Mouse (Mus musculus): ENCODE measurements around the gene Ltb4r2.
A peak's percentile ranks its signal among the peaks of the same experiment; 100 is the strongest.

Gene Ltb4r2

GRCm38 (mm10) chr14:55737086-55737687, 24.0 kb upstream of the Ltb4r2 start:
- DNase-seq (ENCODE audit: low spot score) = no peak

- DNase-seq (ENCODE audit: low spot score) = peak; percentile 92
These were observed 17.5 kb upstream of the Ltb4r2 start for GRCm38 (mm10) chr14:55743711-55744110.

DNA sequence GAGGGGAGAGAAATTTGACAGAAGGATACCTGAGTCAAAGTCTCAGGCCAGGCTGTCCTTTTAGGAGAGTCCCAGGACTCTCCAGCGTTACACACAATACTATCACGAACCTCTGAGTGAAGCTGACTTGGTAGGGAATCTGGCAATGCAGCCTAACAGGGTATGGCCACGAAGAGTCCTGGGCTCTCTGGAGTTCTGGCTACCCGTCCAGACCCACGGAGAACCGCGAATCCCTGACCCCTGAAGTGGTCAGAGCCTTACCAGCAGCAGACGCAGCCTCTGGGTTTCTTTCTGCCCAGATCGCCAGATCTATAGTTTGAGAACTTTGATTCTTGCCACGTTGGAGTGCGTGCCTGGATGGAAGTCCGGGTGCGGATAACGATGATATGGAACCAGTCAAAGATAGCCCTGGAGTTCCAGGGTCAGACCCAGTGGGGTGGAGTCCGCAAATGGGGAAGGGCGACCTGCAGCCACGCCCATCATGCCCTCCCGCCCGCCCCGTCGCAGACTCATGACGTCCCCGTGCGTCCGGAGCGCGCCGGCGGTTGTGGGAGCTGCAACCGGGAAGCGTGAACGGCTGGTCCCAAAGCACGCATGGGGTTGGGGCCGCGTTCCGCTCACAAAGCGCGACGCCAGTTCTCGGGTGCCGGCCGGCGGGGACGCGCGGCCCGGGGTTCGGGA, 15.9 kb upstream of the Ltb4r2 start, which contains the start of the genes Dhrs1 and Nop9:
Gene Dhrs1 (minus strand): TSS at position 511 of the 681 bp plus-strand sequence.
Gene Nop9 (plus strand): TSS at position 514 of the 681 bp plus-strand sequence.
- DNase-seq (ENCODE audit: low spot score) = peak; percentile 88

GRCm38 (mm10) chr14:55745861-55746237, 15.4 kb upstream of the Ltb4r2 start:
- DNase-seq (ENCODE audit: low spot score) = no peak

DNA sequence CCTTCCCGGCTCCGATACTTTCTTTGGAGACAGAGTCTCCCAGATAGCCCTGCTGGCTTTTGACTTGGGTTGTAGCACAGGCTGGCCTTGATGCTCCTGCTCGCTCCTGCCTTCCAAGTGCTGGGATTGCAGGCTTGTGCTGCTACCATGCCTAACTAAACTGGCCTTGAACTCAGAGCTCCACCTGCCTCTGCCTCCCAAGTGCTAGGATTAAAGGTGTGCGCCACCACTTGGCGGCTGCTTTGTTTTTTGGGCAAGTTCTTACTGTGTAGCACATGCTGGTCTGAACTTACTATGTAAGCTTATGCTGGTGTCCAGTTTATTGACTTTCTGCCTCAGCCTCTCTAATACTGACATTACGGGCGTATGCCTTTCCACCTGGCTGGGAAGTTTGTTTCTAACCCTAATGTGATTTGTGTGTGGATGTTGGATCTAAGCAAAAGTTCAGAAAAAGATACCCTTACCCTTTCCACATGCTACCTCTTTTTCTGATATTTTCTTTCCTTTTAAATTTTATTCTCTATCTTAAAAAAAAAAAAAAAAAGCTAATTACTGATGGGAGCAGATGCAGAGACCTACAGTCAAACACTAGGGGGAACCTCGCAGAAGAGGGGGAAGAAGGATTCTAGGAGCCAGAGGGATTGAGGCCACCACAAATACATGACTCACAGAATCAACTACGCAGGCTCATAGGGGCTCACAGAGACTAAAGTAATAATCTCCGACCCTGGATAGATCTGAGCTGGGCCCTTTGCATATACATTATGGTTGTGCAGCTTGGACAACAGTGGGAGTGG, 14.0 kb upstream of the Ltb4r2 start:
- no peak for DNase-seq (ENCODE audit: low spot score)

GRCm38 (mm10) chr14:55757566-55757965, 3.7 kb upstream of the Ltb4r2 start:
- DNase-seq (ENCODE audit: low spot score) = no peak

DNA sequence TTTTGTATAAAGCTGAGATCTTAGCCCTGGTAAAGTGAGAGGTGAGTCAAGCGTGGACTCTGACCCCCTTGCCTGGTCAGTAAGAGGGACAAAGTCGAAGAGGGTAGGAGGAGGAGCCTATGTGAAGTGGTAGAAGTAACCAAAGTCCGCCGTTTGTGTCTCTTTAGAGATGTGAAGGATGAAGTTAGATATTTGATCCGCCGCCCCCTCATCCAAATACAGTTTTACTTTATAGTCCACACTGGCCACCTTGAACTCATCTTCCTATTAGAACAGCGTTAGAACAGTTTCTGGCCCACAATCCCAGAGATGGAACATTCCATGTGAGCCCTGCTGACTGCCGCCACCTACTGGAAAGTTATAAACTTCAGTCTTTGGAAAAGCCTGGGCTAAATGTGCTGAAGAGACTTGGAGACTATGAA, 2.9 kb upstream of the Ltb4r2 start, which contains the start of gene Cideb:
Gene Cideb (minus strand): TSS at position 96 of the 422 bp plus-strand sequence.
- peak; percentile 84 for DNase-seq (ENCODE audit: low spot score)

GRCm38 (mm10) chr14:55760156-55760555, 1.1 kb upstream of the Ltb4r2 start:
- peak; percentile 91 for DNase-seq (ENCODE audit: low spot score)

DNA sequence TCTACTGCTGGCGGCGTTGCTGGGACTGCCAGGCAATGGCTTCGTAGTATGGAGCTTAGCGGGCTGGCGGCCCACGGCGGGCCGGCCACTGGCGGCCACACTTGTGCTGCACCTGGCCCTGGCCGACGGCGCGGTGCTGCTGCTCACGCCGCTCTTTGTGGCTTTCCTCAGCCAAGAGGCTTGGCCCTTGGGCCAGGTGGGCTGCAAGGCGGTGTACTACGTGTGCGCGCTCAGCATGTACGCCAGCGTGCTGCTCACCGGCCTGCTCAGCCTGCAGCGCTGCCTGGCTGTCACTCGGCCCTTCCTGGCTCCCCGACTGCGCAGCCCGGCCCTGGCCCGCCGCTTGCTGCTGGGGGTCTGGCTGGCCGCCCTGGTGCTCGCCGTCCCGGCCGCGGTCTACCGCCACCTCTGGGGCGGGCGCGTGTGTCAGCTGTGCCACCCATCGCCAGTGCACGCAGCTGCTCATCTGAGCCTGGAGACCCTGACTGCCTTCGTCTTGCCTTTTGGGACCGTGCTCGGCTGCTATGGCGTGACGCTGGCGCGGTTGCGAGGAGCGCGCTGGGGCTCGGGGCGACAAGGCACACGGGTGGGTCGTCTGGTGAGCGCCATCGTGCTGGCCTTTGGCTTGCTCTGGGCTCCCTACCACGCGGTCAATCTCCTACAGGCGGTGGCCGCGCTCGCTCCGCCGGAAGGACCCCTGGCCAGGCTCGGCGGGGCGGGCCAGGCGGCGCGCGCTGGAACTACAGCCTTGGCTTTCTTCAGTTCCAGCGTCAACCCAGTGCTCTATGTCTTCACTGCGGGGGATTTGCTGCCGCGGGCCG, 983 bp downstream of the Ltb4r2 start:
- peak; percentile 77 for DNase-seq (ENCODE audit: low spot score)

- no peak for DNase-seq (ENCODE audit: low spot score)
These were observed 1.9 kb downstream of the Ltb4r2 start for GRCm38 (mm10) chr14:55763166-55763565.

DNA sequence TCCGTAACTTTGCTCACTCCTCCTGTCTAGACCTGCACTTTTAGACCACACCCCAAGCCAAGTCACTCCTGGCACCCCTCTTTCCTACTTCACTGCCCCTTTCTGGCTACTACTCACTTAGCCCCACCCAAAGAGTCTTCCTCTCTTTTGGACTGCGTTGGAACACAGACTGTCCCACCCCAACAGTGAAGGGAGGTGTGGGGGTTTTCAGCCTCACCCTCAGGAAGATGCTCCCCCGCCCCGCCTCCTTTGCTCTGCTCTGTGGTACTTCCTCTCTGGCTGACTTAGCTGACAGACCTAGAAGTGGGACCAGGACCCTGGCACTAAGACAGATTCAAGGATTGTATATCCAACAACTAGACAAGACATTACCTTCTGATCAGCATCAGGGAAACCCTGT, 4.5 kb downstream of the Ltb4r2 start, which contains the start of gene Ltb4r1:
Gene Ltb4r1 (plus strand): TSS at position 267 of the 400 bp plus-strand sequence.
- DNase-seq (ENCODE audit: low spot score) = no peak

DNA sequence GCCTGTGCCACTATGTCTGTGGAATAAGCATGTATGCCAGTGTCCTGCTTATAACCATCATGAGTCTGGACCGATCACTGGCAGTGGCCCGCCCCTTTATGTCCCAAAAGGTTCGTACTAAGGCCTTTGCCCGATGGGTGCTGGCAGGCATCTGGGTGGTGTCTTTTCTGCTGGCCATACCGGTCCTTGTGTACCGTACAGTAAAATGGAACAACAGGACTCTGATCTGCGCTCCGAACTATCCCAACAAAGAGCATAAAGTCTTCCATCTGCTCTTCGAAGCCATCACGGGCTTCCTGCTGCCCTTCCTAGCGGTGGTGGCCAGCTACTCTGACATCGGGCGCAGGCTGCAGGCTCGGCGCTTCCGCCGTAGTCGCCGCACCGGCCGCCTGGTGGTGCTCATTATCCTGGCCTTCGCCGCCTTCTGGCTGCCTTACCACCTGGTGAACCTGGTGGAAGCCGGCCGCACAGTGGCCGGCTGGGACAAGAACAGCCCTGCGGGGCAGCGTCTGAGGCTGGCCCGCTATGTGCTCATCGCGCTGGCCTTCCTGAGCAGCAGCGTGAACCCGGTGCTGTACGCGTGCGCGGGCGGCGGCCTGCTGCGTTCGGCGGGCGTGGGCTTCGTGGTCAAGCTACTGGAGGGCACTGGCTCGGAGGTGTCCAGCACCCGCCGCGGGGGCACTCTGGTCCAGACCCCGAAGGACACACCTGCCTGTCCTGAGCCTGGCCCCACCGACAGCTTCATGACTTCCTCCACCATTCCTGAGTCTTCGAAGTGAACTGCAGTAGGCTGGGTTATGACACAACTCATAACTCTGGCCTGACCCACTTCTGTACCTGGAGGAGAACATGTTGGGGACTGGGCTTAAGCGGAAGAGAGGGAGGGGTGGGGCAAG, 6.5 kb downstream of the Ltb4r2 start:
- DNase-seq (ENCODE audit: low spot score) = peak; percentile 75

GRCm38 (mm10) chr14:55768555-55768954, 7.3 kb downstream of the Ltb4r2 start:
- DNase-seq (ENCODE audit: low spot score) = no peak

- DNase-seq (ENCODE audit: low spot score) = no peak
These were observed 8.0 kb downstream of the Ltb4r2 start for GRCm38 (mm10) chr14:55769087-55769703.

GRCm38 (mm10) chr14:55776711-55777110, 15.5 kb downstream of the Ltb4r2 start:
- DNase-seq (ENCODE audit: low spot score) = no peak

DNA sequence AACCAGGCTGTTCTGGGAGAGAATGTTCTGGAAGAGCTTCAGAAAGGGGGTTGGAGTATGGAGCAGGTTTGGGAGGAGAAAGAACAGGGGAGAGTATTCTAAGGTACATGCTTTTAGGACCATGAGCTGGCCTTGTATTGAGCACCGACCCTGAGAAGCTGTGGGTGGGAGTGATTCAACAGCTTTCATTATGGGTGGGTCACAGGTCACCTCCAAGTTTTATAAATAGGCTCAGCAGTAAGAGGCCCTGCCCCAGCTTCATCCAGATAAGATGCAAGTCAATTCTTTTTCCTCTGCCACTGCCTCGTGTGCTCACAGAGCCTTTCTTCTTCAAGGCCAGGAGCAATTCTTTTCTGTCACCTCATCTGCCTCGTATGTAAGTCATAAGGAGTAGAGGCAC, 15.9 kb downstream of the Ltb4r2 start:
- DNase-seq (ENCODE audit: low spot score) = no peak

DNA sequence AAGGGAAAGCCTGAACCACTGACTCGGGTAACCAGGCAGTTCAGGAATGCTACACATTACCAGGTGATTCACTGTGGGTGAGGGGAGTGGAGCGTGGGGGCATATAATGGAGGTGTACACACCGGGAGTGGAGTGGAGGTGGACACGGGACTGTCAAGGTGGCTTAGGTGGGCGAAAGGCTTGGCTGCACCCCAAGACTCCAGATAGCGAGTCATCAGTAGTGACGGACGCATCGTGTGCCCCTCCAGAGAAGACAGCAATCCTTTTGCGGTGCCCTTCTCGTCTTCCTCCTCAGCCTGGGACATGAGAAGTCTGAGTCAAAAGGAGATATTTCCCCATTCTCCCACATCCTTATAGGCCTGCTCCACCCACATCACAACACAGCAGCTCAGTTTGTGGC, 16.6 kb downstream of the Ltb4r2 start:
- no peak for DNase-seq (ENCODE audit: low spot score)

DNA sequence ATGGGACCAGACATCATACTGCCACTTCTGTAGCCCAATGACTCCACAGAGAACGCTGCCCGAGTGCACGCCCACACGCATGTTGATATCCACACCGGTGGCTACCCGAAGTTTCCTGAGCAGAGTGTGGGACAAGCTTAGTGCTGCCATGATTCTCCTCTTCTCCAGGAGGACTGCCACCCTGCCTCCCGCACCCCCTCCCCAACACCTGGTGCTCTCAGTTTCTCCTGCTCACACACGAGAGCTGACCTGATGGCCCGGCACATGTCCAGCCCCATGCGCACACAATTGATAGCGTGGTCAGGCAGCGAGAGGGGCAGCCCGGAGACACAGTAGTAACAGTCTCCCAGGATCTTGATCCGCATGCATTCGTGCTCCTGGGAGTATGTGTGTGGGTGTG, 17.5 kb downstream of the Ltb4r2 start:
- no peak for DNase-seq (ENCODE audit: low spot score)

- no peak for DNase-seq (ENCODE audit: low spot score)
These were observed 18.4 kb downstream of the Ltb4r2 start for GRCm38 (mm10) chr14:55779656-55780055.

DNA sequence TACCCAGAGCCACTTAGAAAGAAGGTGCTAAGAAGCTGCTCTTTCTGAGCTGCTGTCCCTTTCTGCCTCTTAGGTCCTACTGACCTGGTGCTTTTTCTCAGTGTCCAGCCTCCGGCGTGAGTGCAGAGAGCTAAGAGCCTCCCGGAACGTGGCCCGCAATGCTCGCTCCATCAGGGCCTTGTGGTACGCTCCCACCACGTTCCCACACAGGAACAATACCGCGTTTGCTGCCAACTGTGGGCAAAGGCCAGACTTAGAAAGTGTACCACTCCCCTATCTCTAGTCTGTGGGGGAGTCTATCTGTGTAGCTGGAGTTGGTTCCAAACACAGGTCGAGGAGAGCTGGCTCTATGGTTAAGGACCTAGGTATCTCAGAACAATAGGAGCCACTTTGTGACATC, 19.5 kb downstream of the Ltb4r2 start:
- DNase-seq (ENCODE audit: low spot score) = no peak
